Mouse (Mus musculus) heart, adult 18-20 months (tissue): Measurements from ENCODE around the gene 1700019D03Rik. TPM values are rescaled to one million over a fixed set of nuclear protein-coding genes. Genes with fewer than 3 reads are reported as not detected.
A peak's percentile ranks its signal among the peaks of the same experiment; 100 is the strongest.

Experiments used
- DNase-seq, 2 experiments: peaks; one replicate each; pipeline ENCODE4 v3.0.0; 2021 to 2022; ENCODE audit warnings: mixed read lengths in 1 of 2
- long read RNA-seq, 2 experiments: library from polyadenylated mRNA; stranded (forward); transcript quantifications; one replicate each; pipeline ENCODE4 v2.0.0; 2021
- total RNA-seq, 2 experiments: library from RNA; stranded (reverse); gene quantifications; 2 replicates each; pipeline ENCODE4 v1.2.3; 2021

1700019D03Rik gene
- total RNA-seq: 1 to 10 TPM; 1.1 TPM
- long read RNA-seq, experiment 1: 0 reads
- long read RNA-seq, experiment 2, partial matches to known transcripts: 0 of 1 reads
- long read RNA-seq, experiment 2, other reads (novel, unspliced or antisense): 0 of 1 reads

DNA sequence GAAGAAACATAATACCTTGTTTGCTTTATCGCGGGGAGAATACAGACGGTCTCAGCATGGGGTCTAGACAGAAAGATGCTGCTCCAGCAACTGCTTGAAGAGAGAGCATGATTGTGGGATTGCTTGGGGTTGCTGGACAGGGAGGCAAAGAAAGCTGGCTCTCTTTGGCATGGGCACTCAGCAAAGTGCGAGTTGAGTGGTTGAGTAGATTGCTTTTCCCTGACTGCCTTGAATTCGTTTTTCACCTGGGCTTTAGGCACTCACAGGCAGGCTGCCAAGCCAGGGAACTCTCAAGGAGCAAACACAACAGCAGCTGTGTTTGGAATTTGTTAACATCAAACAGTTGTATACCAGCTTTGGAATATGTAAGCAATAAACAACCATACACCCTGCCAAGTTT is at the start of gene 1700019D03Rik:
TSS of gene 1700019D03Rik (minus strand) at position 101 of the 400 bp plus-strand sequence.
- DNase-seq: no peak

DNA sequence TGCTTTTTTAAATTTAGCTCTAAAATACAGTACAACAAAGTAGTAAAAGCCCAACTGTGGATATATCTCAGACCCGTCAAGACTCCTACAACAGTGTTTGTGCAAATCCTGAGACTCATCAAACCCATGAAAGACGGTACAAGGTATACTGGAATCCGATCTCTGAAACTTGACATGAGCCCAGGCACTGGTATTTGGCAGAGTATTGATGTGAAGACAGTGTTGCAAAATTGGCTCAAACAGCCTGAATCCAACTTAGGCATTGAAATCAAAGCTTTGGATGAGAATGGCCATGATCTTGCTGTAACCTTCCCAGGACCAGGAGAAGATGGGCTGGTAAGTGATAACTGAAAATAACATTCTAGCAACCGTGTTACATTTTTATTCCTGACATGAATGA is 43.9 kb upstream of the 1700019D03Rik start:
- DNase-seq: no peak

GRCm38 (mm10) chr1:53061871-53062608 is 42.1 kb upstream of the 1700019D03Rik start:
- no peak for DNase-seq

- DNase-seq: no peak
These were observed 41.4 kb upstream of the 1700019D03Rik start, which contains the start of gene Mstn for GRCm38 (mm10) chr1:53061340-53061739. Gene Mstn (plus strand): TSS chr1:53061640.

- no peak for DNase-seq
These were observed 40.5 kb upstream of the 1700019D03Rik start for GRCm38 (mm10) chr1:53060499-53060898.

- DNase-seq: no peak
These were observed 39.1 kb upstream of the 1700019D03Rik start for GRCm38 (mm10) chr1:53059106-53059505.

GRCm38 (mm10) chr1:53053087-53054022 is 33.4 kb upstream of the 1700019D03Rik start:
- DNase-seq: peak; percentile 29 to 82

DNA sequence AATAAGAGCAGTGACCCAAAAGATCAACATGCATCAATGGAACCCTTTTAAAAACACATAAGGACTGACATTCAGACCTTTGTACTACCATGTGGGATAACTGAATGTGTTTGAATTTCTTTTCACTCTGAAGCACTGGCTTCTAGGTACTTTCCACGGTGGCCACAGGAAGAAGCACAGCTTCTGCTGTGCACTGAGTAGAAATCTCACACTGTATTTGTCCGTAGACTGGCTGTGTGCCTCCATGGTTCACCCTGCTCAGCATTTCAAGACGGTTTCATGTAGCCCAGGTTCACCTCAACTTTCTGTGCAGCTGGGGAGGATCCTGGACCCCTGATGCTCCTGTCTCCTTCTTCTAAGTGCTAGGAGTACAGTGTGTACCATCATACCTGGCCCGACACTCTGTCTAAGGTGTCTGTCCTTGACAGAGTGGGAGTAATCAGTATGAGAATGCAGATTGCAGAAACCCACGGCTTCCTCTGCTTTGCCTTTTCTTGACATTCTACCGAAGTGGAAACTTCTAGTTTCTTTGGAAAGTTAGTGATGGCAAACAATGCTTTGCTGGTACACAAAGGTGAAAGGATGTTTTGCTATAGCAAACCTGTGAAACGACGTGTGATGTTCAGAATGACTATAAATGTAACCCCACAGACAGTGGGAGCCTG is 29.9 kb upstream of the 1700019D03Rik start:
- DNase-seq: no peak

- DNase-seq: peak; percentile 5 to 37
These were observed 17.5 kb upstream of the 1700019D03Rik start for GRCm38 (mm10) chr1:53037443-53037871.

DNA sequence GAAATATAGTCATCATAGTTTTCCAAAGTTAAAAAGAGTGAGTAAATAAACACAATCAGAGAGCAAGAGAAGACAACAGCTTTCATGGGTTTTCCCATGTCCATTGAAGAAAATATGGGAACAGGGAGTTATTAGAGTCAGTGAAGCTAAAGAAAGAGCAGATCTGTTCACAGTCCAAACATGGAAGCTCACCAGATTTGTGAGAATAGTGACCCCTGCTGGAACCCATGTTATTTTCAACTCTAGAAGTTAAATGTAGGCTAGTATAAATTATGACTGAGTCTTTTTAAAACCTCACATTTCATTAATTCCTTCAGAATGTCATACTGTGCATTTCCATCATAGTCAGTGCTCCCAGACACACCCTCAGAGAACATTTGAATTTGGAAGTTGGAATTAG is 12.6 kb upstream of the 1700019D03Rik start:
- peak in 1 of 2 experiments; percentile 37 for DNase-seq

DNA sequence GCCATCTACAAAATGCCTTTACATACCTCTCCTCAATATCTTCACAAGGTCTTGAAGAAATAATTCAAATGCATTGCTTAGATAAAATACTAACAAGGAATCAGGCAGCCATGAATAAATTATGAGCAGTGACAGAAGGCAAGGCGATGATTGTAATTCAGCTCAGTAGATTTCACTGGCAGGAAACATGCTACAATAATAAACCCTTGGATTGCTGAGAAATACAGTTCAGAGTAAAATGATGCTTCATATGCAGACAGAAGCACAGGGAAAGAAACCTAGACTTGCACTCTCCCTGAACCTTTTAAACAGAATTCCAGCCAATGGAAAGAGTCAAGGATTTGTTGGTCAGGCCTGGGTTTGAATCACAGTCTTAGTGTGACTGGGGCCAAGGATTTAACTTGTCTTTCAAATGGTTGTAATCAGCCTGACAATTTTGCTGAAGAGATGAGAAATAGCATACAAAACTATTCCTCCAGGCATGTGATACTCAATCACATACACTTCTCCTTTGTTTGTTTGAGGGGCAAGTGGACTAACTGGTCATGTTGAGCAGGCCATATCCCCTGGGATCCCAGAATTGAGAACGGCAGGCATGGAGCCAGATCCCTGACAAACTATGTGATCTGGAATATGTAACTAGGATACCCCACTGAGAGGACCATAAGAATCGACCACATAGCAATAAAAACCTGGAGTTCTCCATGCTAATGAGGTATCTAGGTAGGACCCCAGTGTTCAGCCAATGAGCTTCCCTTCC is 1.1 kb downstream of the 1700019D03Rik start:
- no peak for DNase-seq

GRCm38 (mm10) chr1:53015606-53016005 is 4.4 kb downstream of the 1700019D03Rik start:
- no peak for DNase-seq

DNA sequence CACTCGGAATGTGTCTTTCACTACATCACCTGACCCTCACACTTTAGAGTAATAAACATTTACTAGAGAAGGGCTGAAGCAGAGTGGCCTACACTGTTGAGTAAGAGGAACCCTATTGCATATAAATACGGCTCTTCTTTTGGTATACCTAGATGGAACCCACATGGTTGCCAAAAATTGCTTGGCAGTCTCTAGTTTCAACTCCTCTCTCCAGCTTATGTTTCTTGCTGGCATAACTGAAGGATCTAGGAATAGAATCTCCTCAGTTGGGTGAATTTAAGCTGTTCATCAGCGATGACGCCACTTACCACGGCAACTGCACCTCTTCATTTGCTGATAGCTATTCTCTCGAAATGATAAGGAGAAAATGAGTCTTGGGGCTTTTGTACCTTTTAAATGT is 5.3 kb downstream of the 1700019D03Rik start:
- no peak for DNase-seq

DNA sequence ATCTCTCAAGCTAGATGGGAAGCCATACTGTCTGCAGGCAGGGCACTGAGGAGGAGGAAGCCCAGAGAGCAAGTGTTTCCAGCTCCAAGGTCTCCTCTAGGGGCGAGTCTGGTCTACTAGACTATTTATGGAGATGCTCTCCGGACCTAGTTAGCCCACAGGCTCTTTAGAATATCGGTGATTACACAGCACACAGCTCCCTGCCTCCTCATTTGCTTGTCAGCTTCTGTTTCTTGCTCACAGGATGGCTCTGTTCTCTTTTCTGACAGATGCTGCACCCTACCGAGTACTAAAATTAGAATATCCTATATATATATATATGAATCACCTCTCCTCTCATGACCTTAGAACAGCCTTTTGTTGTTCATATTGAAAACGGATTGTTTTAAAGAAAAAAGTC is 33.3 kb downstream of the 1700019D03Rik start:
- no peak for DNase-seq

GRCm38 (mm10) chr1:52973198-52973597 is 46.8 kb downstream of the 1700019D03Rik start:
- DNase-seq: no peak

DNA sequence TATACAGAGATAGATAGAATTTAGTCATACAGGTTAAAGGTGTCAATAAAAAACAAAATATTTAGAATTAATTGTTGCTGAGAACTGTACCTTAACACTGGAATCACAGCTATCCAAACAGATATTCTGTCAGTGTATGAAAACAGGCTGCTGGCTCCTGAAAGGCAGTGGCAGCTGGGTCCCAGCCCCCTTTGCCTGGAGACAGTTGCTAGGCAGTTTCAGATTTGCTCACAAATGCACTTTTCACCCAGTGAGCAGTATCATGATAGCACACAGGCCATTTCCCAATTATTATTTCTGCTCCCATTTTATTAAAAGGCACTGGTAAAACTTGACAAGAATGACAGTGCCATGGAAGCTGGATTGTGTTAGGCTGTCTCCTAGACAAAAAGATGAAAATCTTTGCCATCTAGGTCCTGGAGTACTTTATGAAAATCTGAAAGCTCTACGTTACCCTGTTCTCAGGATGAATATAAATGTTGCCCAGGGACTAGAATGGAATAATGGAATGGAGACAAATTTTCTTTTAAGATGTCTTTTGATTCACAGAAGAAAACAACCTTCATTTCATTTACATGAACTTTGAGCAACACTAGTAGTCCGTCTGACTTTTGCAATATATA is 48.0 kb downstream of the 1700019D03Rik start:
- DNase-seq: peak in 1 of 2 experiments; percentile 25

DNA sequence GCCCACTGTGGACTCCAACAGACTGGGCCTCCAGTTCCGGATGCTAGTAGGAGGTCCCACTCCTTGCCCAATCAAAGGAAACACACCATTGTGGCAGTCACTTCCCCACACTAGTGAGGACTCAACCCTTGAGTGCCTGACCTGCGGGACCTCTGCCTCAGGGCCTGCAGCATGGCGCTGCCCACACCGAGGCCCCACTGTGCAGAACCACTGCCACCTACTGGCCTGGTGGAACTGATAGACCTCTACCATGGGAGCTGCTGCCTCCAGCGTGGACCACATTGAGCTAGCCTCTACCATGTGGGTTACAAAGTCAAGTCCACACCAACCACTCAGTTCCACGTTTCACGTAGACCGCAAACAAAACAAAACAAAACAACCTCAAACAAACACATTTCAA is 55.4 kb downstream of the 1700019D03Rik start:
- no peak for DNase-seq

GRCm38 (mm10) chr1:52963097-52963496 is 56.9 kb downstream of the 1700019D03Rik start:
- DNase-seq: peak in 1 of 2 experiments; percentile 30

DNA sequence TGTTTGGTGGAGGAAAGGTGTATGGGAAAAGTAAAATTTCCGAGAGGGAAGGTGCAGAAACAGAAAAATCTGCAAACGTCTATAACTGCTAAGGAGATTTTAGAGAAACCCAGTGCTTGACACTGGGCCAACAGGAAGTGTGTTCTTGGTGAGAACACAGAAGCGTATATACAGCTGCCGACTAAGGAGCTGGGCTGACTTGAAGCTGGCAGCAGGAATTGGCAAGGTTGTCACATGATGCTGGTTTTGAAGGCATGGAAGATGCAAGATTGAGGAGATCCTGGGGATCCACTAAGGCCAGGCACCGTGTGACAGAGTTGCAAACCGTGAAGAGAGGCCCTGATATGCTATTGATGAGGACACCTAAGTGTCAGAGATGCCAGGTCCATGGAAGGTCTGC is 59.8 kb downstream of the 1700019D03Rik start:
- DNase-seq: no peak

DNA sequence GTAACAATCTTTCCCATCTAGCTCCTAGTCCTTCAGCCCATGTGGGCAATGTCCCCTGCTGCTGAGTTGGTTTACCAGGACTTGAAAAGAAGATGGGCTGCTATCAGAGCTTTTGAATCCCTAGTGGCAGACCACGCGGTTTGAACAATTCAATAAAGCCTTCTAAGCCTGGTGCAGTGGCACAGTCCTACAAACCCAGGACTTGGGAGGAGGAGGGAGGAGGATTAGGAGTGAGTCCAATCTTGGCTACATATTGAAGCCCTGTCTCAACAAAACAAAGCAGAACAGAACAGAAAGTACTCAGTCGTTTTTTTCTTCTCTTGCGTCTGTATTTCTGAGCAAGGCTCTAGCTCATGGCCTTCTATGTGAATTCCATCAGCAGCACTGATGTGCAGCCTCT is 63.2 kb downstream of the 1700019D03Rik start:
- peak; percentile 27 to 33 for DNase-seq

- peak; percentile 29 to 69 for DNase-seq
These were observed 64.9 kb downstream of the 1700019D03Rik start for GRCm38 (mm10) chr1:52955102-52955501.
